Mouse (Mus musculus): ENCODE data around the gene Tmem107.

DNA sequence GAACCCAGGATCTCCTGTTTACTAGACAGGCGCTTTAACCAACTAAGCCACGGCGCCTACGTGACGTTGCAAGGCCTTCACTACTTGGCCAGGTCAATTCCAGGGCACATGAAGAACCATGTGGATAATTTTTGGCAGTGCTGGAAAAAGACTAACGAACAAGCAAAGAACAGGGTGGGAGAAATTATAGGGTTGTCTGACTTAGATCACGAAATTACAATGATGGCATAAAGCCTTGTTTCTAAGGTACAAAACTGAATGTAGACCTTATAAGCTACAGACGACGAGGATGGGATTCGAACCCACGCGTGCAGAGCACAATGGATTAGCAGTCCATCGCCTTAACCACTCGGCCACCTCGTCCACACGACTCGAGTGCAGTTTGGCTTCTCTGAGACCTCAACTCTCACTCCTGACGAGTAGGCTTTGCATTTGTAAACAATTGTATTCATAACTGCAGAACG lies 7.8 kb upstream of the Tmem107 start:
- no peak for TF ChIP-seq CTCF (IDR thresholded peaks at IDR 0.05; ENCODE audit: low read depth, low read length)
- TF ChIP-seq POLR2A (IDR thresholded peaks at IDR 0.05; ENCODE audit: borderline replicate concordance, low read depth, low read length): no peak
